Mouse (Mus musculus) limb, embryonic 11.5 days (tissue): ENCODE data around the gene Cyb5r1. TPM values are rescaled to one million over a fixed set of nuclear protein-coding genes. Genes with fewer than 3 reads are reported as not detected.
"Not testable (repeated sequence)": the region's sequence is repeated elsewhere in the genome, so short reads cannot be mapped to it uniquely, and the experiment has no call there.

ENCODE experiments used
- ATAC-seq: fragments of 200-750 bp; cut with Nextera tagmentation; 2 replicates; pipeline ENCODE4 v1.8.0; 2017; ENCODE audit warnings: low read depth; ENCODE audit not compliant: insufficient number of reproducible peaks, low FRiP score, low TSS enrichment
- DNase-seq: peaks from one replicate; pipeline ENCODE4 v3.0.0-alpha.2; 2015; ENCODE audit warnings: low spot score
- H3K27ac ChIP-seq: fragments of 300-500 bp; sonication (generic); replicated peaks from 2 replicates; pipeline ENCODE4 v1.5.1; 2014; ENCODE audit warnings: low read depth, mild to moderate bottlenecking, low read length
- H3K27me3 ChIP-seq: fragments of 300-500 bp; sonication (generic); 2 replicates; pipeline ENCODE4 v1.6.1; 2014; ENCODE audit warnings: mild to moderate bottlenecking, low read length, mixed read lengths; ENCODE audit not compliant: control insufficient read depth, insufficient read depth
- H3K36me3 ChIP-seq: fragments of 300-500 bp; sonication (generic); 2 replicates; pipeline ENCODE4 v1.6.1; 2014; ENCODE audit warnings: mild to moderate bottlenecking, low read length, moderate library complexity, mixed read lengths; ENCODE audit not compliant: control insufficient read depth, insufficient read depth
- H3K4me1 ChIP-seq: fragments of 300-500 bp; sonication (generic); 2 replicates; pipeline ENCODE4 v1.6.1; 2014; ENCODE audit warnings: low read length, mixed read lengths; ENCODE audit not compliant: control insufficient read depth, insufficient read depth
- H3K4me2 ChIP-seq: fragments of 300-500 bp; sonication (generic); 2 replicates; pipeline ENCODE4 v1.6.1; 2014; ENCODE audit warnings: low read depth, mild to moderate bottlenecking, moderate library complexity; ENCODE audit not compliant: severe bottlenecking
- H3K4me3 ChIP-seq: fragments of 300-500 bp; sonication (generic); 2 replicates; pipeline ENCODE4 v1.5.1; 2014; ENCODE audit warnings: low read depth, low read length
- H3K9ac ChIP-seq: fragments of 300-500 bp; sonication (generic); 2 replicates; pipeline ENCODE4 v1.6.1; 2014; ENCODE audit warnings: mild to moderate bottlenecking, low read length
- H3K9me3 ChIP-seq: fragments of 300-500 bp; sonication (generic); 2 replicates; pipeline ENCODE4 v1.6.1; 2016; ENCODE audit warnings: low read length; ENCODE audit not compliant: control insufficient read depth
- WGBS: fragments of 180-500 bp; shearing (Covaris S2); extraction: QIAGEN DNeasy Blood & Tissue Kit; methylation state at CpG from one replicate; pipeline ENCODE4 v1.1.7; 2014; 5-methylcytosine and 5-hydroxymethylcytosine counted together
- polyA plus RNA-seq: library from polyadenylated mRNA; unstranded; fragments of >200 nt; fragmentation: Nextera tagmentation; extraction: Ambion mirVana; gene quantifications from 2 replicates; pipeline ENCODE4 v1.2.1, GENCODE M21; 2014

The Cyb5r1 gene
- polyA plus RNA-seq, 1 experiment from 2014 or later: 33.5 TPM

GRCm38 (mm10) chr1:134442394-134442793 lies 37.0 kb downstream of the Cyb5r1 start:
- Histone ChIP-seq H3K27me3 (no peaks in the 10 kb centered on the region), H3K4me3 (no peak overlapping the region), H3K9me3 (no peaks in the 10 kb centered on the region), H3K27ac (no peak overlapping the region), H3K4me1 (no peaks in the 10 kb centered on the region), H3K9ac (no peak overlapping the region), H3K36me3 (no peaks in the 10 kb centered on the region), H3K4me2 (no peak overlapping the region)
- 91% methylated on average over 3 of the region's 3 CpGs for WGBS
- ATAC-seq: no peak
- DNase-seq: no peak

GRCm38 (mm10) chr1:134443288-134443687 lies 37.9 kb downstream of the Cyb5r1 start:
- not testable (repeated sequence) for H3K9ac ChIP-seq, H3K4me1 ChIP-seq, DNase-seq, H3K4me3 ChIP-seq, H3K4me2 ChIP-seq, H3K9me3 ChIP-seq, H3K27ac ChIP-seq, ATAC-seq, H3K36me3 ChIP-seq, H3K27me3 ChIP-seq
- WGBS: 80% methylated on average over 1 of the region's 1 CpGs

GRCm38 (mm10) chr1:134445418-134445817 lies 40.1 kb downstream of the Cyb5r1 start:
- DNase-seq (no peak), ATAC-seq (no peak)
- Histone ChIP-seq H3K27ac (no peak overlapping the region), H3K9me3 (no peaks in the 10 kb centered on the region), H3K9ac (no peak overlapping the region), H3K36me3 (no peaks in the 10 kb centered on the region), H3K4me1 (no peaks in the 10 kb centered on the region), H3K27me3 (no peaks in the 10 kb centered on the region), H3K4me3 (no peak overlapping the region), H3K4me2 (no peak overlapping the region)
- WGBS: 90% methylated on average over 2 of the region's 2 CpGs

GRCm38 (mm10) chr1:134448537-134448936 lies 43.2 kb downstream of the Cyb5r1 start:
- not testable (repeated sequence) for H3K27me3 ChIP-seq, ATAC-seq, H3K4me3 ChIP-seq, H3K4me2 ChIP-seq, H3K27ac ChIP-seq, DNase-seq, H3K9ac ChIP-seq, H3K9me3 ChIP-seq, H3K4me1 ChIP-seq, H3K36me3 ChIP-seq
- 77% methylated on average over 3 of the region's 3 CpGs for WGBS

- ATAC-seq (no peak), DNase-seq (no peak)
- H3K9ac ChIP-seq: no peak overlapping the region
- H3K9me3 ChIP-seq: no peaks in the 10 kb centered on the region
- H3K36me3 ChIP-seq: no peaks in the 10 kb centered on the region
- H3K27me3 ChIP-seq: no peaks in the 10 kb centered on the region
- no peaks in the 10 kb centered on the region for H3K4me1 ChIP-seq
- 86% methylated on average over 4 of the region's 4 CpGs for whole genome bisulfite sequencing
- no peak overlapping the region for H3K27ac ChIP-seq
- no peak overlapping the region for H3K4me3 ChIP-seq
- no peak overlapping the region for H3K4me2 ChIP-seq
Observed at GRCm38 (mm10) chr1:134450201-134450600, 44.8 kb downstream of the Cyb5r1 start.

- Histone ChIP-seq H3K9me3 (no peaks in the 10 kb centered on the region), H3K27ac (no peak overlapping the region), H3K4me3 (no peak overlapping the region), H3K4me2 (no peak overlapping the region), H3K4me1 (no peaks in the 10 kb centered on the region), H3K27me3 (no peaks in the 10 kb centered on the region), H3K36me3 (no peaks in the 10 kb centered on the region), H3K9ac (no peak overlapping the region)
- DNase-seq: peak; percentile 30
- WGBS: 62% methylated on average over 3 of the region's 3 CpGs
- ATAC-seq: no peak
Observed at GRCm38 (mm10) chr1:134450986-134451385, 45.6 kb downstream of the Cyb5r1 start.

GRCm38 (mm10) chr1:134454904-134455824 lies 49.8 kb downstream of the Cyb5r1 start, which contains the start of gene Klhl12:
TSS of gene Klhl12 (plus strand) at chr1:134455531.
- H3K4me1 ChIP-seq: no peaks in the 10 kb centered on the region
- H3K27me3 ChIP-seq: no peaks in the 10 kb centered on the region
- ATAC-seq (peak; percentile 87), DNase-seq (peak; percentile 99)
- no peaks in the 10 kb centered on the region for H3K36me3 ChIP-seq
- H3K4me3 ChIP-seq: peak within 1 kb of the TSS; percentile 77
- no peaks in the 10 kb centered on the region for H3K9me3 ChIP-seq
- H3K4me2 ChIP-seq: peak within 1 kb of the TSS; percentile 75
- H3K9ac ChIP-seq: peak within 1 kb of the TSS; percentile 83
- H3K27ac ChIP-seq: no peak within 1 kb of the TSS
- WGBS: 1% methylated on average over 61 of the region's 61 CpGs

- Histone ChIP-seq H3K9me3 (no peaks in the 10 kb centered on the region), H3K4me3 (peak overlapping the region; percentile 77), H3K4me2 (peak overlapping the region; percentile 75), H3K4me1 (no peaks in the 10 kb centered on the region), H3K27ac (no peak overlapping the region), H3K36me3 (no peaks in the 10 kb centered on the region), H3K9ac (peak overlapping the region; percentile 83), H3K27me3 (no peaks in the 10 kb centered on the region)
- no peak for DNase-seq
- ATAC-seq: no peak
- WGBS: 20% methylated on average over 5 of the region's 5 CpGs
Observed at GRCm38 (mm10) chr1:134456060-134456459, 50.7 kb downstream of the Cyb5r1 start.
